Mouse (Mus musculus) spleen, postnatal 36 days (tissue): Measurements from ENCODE around the gene St5.
A peak's percentile ranks its signal among the peaks of the same experiment; 100 is the strongest.

Experiments
- DNase-seq, 2 experiments: peaks; one replicate each; pipeline ENCODE4 v3.0.0; 2022; ENCODE audit warnings: low spot score in 2 of 2, mixed read lengths in 1 of 2

The St5 gene

DNA sequence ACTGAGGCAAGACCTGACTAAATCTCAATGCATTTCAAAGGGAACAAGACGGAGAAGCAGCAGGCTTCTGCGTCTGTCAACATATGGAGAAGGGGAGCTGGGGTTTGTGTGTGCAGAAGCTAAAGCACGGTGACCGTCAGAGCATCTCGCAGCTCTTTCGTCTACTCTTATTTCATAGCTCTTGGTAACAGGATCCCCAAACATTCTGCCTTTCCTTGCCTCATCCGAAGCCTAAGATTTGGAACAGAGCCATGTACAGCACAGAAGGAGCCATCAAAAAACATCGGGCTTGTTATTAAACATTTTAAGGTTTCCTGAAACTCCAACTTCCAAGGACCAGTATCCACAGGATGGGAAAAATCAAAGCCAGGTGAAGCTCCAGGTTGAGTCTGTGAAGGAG lies 62.3 kb downstream of the St5 start:
- no peak for DNase-seq

DNA sequence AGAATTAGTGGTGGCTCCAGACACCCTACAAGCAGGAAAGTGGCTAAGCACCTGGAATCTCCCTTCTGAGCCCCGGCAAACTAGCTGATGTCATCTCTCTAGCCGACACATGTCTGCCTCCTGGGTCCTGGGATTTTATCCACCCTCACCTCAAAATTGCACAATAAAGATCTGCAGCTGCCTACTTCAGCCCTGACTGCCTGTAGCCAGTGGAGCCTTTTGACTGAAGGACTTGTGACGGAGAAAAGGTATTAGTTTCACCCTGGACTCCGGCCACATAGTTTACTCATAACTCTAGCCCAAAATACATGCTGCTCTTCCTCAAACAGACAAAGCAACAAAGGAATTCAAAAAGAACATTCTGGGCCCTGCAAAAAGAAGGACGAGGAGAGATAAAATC lies 66.0 kb downstream of the St5 start:
- no peak for DNase-seq

DNA sequence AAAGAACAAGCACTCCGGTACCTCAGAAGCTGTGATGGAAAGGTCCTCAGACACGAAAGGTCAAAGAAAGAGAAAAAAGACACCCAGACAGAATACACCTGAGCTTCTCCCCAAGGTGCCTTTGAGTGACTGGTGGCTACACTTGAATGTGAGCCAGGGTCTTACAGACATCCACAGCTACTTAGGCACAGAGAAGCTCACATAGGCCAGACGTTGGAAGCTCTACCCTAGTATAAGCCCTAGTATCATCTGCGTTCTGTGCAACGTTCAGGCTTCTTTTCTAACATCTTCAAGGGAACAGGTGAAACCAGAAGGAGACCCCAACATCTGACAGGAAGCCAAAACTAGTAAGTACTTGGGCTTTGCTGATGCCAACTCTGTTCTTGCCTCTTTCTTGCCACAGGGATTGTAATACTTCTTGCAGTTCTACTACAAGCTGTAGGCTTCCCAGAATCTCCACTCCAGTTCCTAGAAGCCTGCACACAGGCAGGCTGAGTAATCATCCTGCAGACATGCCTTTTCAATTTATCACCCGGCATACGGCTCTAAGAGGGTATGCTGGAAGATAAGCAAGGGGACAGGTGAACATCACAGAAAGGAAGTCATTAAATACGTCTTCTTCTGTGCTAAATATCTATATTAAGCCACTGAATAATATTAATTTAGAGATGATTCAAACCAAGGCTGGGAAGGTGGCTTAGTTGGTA lies 67.2 kb downstream of the St5 start:
- peak; percentile 8 to 23 for DNase-seq

DNA sequence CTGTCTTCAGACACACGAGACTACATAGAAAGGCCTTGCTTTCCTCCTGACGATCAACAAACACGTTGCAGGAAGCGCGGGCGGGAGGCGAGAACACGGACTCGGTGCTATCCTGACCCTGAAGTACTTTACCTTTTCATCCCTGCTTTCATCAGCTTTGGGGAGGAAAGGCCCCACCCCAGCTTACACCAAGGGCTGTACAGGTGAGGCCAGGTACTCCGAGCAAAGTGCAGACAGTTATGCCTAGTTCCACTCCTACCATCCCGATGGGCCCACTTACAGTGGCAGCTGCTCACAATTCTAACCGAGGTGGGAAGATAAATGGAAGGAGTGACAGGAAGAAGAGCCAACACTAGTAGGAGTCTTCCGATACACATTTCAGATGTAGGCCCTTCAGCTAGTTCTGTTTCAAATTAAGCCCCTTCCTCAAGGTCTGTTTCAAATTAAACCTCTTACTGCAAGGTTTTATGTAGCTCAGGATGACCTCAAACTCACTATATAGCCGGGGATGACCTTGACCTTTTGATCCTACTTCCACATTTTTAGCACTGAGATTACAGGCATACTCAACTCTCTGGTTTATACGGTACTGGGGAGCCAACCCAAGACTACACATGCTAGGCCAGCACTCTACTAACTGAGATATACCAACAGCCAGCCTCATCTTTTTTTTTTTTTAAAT lies 69.9 kb downstream of the St5 start:
- DNase-seq: no peak

DNA sequence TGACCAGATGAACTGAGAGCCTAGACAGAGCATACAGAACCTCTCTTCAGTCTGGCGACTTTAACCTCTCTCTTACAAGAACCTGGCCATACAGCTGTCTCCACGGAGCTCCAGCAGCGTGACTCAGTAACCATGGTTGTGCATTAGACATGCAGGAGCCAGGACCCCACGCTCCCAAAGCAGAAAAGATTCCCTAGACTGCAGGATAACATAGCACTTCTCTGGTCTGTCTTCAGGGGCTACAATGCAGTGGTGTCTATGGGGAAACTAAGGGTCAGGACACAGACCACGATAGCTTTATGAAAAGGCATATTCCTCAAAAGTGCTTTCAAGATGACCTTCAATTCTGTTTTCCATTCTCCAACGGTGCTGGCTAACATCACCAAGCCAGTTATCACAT lies 72.1 kb downstream of the St5 start:
- no peak for DNase-seq

DNA sequence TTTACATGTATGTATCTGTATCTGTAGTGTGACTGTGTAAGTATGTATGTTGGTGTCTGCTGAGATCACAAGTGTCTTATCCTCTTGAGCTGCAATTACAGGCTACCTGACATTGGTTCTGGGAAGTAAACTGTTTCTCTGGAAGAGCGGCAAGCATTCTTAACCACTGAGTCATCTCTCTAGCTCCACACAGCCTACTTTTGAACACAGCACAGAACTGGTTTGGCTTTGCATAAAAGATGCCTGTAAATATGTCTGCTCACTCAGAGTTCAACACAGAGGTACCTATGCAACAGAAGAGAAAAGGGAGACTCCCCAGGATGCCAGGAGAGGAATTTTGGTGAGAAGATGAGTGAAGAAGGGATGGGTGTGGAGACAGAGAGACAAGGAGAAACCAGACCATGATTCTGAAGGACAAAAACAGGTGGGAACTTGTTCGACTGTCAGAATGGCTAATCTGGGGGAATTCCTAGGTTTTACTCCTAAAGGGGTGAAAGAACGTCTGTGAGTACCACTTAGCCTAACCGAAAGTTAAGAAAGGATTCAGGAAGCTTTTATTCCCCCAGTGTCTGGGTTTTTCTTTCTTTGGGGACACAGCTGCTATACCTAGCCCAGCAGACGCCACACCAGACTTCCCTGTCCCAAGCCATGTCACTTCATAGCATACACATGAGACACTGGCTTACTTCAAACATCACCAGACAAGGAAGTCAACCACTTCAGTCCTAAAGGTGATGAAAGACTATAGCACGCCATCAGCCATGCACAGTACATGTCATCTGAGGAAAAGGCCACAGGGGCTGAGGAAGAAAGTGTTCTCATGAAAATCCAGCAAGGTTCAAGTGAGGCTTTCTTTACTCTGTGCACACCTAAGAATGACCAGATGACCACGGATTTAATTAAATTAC lies 73.3 kb downstream of the St5 start:
- DNase-seq: no peak

DNA sequence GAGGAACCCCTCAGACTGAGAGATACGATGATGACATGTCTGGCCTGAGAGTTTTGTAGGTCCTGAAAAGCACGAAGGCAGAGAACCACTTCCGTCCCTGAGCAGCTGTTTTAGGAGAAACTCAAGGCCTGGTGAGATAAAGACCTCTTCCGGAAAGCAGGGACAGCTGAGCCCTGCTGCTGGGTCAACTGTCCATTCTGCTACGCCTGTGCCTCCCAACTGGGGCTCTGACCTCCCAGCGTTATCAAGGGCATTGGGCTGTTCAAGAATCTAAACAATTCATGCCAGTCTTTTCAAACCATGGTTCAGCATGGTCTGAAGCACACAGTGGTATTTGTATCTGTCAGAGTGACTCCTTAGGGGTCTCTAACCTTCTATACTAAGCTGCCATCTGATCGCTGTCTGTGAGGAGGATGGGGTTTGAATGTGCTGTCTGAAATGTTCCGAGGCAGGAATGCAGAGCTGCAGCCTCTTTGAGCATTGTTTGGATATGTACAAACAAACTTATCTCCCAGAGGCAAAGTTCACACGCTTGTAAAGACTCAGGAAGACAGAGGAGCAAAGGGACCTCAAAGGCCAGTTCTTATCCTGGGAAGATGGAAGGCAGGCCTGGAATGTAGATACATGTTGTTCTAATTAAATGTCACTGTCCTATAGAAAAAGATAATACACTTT lies 74.3 kb downstream of the St5 start:
- DNase-seq: no peak

DNA sequence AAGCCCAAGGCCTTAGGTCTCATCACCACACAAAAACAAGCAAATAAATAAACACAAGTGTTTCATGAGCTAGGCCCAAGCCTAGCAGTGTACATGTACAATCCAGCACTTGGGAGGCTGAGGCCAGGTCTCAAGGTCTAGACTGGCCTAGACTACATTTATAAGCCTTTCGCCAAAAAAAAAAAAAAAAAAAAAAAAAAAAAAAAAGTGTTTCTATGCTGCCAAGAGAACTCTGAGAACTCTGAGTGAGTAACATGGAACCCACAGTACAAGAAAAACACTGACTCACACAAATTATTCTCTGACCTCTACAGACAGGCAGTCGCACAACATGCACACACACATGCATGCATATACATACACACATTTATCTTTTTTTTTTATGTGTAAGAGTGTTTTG lies 75.6 kb downstream of the St5 start:
- DNase-seq: no peak

DNA sequence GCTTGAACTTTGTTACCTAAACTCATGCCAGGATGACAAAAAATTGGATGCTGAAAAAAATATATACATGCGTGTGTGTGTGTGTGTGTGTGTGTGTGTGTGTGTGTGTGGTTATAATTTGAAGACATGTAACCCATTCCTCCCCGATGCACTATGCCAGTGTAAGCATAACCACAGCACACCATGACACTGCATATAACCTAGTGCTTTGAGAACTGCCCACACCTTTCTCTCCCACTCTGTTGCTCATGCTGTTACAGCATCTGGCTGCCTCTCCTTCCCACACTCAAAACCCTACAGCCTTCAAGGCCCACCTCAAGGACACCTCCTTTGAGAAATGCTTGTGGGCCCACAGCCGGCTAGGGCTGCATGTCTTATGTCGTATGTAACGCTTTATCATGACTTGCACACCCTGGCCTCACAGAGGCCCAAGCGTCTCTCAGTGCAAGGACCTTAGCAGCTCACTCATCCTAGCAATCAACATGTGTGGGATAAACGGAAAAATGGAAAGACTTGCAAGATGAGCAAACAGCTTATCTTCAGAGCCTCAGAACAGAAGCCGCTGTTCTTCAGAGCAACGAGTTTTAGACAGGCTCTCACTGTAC lies 81.1 kb downstream of the St5 start:
- no peak for DNase-seq

DNA sequence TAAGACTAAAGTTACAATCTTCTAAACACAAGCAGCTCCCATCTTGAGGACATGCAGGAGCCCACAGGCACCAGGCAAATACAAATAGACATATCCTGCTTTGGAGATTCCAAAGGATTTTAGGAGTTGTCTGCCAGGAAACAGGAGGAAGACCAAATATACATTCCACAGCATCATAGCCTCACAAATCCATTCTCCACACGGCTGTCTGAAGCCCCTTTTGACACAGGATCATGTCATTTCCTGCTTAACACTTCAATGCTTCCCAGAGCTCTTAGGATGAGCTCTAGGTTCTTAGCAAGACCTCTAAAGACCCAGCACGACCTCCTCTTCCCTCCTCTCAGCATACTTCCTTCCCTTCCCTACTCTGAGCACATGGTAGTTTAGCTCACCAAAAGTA lies 82.4 kb downstream of the St5 start:
- DNase-seq: no peak

DNA sequence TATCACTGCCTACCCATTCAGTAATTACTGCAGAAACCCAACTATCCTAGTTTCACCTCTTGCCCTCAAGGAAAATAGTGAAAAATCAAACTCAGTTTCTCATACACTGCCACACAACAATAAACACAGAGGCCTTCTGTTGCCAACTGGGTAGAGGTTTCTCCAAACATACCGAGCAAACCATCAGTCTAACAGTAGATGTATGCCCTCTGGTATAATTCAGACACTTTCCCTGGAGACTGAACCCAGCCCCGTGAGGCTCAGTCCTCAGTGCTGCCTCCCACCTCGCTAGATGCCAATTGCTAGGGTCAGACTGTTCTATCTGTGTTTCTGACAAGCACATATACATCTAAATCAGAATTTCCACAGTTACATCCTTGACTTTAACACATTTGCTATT lies 83.1 kb downstream of the St5 start:
- no peak for DNase-seq

DNA sequence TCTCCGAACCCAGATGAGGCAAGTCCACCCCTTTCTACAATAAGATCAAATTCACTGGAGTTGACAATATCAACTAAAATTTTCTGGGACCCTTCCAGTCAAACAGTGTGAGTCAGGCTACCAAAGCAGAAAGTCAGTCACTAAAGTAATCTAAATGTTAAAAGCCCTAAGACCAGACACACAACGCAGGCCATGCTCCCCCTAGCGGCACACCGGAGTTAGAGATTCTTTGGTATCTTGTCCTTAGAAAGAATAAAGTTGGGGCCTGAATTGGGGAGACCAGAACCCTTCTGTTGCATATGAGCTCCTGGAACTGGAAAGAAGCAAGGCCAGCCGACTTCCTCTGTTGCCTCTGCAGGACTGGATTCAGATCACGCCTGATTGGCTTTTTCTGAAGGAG lies 84.7 kb downstream of the St5 start:
- DNase-seq: peak; percentile 44 to 64

DNA sequence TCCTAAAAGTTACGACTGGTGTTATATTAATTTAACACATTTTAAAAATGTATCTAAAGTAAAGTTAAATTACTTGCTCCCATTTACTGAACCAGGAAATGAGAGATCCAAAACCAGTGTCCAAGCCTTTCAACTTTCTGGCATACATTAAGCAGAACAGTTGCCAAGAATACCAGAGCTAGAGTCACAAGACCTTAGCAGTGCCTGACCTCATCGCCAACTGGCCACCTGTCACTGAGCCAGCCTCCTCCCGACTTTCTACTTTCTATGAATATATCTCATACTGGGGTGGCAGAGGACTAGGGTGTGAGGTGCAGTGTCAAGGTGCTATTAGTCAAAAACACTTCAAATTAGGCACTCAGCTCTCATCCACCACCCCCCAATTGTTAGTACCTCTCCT lies 85.6 kb downstream of the St5 start:
- DNase-seq: no peak

DNA sequence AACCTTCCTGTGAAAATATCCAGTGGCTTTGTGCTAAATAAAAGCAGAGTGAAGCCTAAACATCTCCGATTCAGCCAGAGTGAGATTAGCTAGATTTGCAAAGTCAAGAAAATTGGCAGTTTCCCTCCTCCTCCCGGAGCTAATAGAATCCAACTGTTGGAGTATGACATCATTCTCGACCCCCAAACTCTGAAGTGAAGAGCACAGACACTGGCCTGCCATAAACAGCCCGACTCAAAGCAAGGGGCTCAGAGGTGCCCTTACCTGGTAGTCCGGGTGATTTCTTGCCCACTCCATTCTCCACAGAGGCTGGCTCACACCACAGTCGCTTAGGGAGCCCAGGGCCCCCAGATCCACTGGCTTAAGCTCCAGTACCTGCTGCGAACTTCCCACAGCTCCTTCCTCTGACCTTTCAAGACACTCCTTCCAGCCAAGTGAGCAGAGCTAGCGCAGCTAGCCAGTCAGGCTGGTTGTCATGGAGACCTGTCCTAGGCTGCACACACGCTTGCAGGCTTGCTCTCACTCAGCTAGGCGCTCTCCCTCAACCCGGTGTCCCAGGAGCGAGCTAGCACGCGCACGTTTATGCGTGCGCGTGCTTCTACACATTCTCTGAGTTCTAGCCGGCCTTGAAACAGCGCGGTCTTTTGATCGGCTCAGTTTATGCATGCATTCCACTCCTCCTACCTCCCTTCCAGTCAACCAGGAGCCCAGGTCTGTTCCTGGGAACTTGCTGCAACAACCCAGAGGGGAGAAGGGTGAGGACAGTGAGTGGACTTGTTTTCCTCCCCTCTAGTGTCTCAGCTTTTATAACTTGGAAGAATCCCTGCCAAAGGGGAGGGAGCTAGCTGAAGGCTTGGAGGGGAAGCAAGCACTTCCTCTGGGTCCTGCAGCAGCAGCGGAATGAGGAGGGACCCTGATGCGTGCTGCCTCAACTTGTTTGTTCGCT lies 87.1 kb downstream of the St5 start:
- peak; percentile 35 to 41 for DNase-seq

DNA sequence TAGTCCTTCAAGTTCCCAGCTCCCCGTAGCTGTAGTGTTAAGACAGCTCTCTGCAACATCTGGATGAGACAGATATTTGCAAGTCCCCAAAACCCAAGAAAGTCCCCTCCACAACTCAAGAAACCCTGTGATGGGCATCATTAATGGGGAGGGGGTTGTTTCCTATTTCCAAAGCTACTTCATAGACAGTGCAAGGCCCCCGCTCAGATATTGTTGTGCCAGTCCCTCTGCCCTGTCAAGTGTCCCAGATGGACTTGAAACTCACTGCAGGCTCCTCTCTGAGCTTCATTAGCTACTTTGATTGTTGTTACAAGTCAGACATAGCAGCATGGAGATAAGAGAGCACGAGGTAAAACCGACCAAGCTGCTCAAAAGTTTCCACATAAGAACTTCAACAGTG lies 87.8 kb downstream of the St5 start:
- no peak for DNase-seq

DNA sequence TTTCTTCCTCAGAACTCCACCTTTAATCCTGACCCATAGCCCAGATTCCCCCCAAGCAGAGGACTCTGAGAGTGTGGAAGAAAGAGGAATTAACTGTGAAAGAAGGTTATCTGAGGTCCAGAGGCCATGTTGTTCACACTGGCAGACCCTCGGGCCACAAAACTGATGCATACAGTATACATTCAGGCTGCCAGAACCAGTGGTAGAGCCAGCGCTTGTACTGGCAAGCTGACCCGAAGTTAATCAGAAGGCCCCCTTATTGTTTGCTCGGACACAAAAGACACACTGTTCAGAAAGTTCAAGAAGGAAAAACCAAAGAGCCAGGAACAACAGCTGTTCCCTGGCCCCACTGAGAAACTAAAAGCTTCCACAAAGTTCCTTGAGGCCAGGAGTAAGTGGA lies 88.5 kb downstream of the St5 start:
- DNase-seq: no peak

DNA sequence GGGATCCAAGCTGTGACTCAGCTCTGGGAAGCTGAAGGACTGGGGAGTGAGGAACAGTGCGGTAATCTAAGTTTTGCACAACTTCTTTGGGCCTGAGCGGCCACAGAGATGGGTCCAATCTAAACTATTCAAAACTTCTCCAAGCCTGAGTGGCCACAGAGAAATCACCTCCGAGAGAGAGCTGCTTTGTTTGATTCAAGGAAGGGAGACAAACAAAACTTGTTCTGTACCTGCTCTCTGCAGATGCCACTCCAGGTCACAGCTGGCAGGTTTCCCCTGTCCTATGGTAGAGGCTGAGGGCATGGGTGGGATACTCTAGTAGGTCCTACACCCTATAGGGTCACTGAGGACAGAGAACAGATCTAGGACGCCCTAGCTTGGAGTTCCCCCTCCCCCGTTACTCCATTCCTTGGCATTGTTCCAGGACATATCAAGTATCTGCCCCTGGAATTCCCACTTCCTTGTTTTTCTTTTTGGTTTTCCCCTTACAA lies 89.8 kb downstream of the St5 start:
- no peak for DNase-seq

DNA sequence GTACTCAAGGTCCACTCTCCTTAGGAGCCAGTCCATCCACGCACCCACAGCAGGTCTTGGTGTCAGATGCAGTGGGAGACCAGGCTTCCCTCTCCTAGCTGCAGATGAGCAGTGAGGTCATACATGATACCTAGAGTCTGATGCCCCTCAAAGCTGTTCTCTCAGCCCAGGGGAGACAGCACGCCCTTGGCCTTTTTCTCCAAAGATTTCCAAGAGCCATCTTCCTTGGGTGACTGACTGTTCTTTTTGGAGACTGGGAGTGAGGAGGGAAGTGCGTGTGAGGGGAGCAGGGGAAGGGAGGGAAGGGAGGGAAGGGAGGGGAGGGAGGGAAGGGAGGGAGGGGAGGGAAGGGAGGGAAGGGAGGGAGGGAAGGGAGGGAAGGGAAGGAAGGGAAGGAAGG lies 90.4 kb downstream of the St5 start:
- no peak for DNase-seq

DNA sequence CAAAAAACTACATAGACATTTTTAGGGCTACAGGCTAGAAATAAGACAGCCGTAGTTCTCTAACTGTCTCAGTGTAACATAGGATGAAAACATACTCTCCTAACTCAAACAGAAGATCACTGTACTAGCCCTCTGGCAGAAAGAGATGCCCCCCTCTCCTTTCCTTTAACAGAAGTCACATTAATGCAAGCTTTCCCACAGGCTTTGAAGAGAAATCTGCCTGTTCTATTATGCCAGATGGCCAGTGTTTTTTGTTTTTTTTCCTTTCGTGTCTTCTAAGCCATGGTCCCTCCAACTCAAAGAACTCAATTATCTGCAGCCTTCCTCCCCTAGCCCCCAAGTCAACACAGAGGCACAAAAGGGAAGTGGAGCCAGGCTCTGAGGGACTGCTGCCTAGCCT lies 90.9 kb downstream of the St5 start:
- no peak for DNase-seq

DNA sequence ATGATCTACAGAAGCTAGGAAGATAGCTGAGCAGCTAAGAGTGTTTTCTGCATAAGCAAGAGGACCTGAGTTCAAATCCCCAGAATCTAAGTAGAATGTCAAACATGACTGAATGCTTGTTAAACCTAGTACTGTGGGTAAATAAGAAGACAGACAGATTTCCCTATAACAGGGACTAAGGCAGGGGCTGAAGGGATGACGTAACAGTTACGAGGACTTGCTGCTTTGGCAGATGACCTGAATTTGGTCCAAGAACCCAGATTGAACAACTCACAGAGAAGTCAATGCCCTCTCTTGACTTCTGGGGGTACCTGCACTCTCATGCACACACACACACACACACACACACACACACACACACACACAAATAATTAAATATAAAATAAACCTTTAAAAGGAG lies 93.1 kb downstream of the St5 start:
- no peak for DNase-seq
